Mouse (Mus musculus): ENCODE measurements at regions not wholly inside any gene's neighbourhood (a gene's known extent, or its start where the extent isn't known, plus 50 kb on each side); places are given as distances from the start of the nearest gene placed in this dataset.

DNA sequence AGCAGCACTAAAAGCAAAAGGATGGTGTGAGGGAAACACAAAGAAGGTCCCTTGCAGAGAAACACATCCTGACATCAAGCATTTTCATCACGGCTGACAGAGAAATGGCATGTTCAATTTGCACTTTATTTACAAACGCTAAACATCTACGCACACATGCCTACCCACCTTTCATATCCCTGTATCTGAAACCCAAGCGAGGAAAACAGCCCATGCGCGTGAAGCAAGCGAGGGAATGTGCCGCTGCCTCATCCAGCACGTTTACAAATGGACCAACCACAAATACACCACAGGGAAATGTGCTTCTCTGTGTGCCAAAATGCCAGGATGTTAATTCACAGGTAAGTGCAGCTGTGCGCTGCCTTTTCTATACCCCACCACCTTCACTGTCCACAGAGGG is 399.7 kb upstream of the Pou3f3 start:
- TF ChIP-seq POLR2A (IDR thresholded peaks at IDR 0.05; ENCODE audit: insufficient read depth, low read depth, low read length) (no peak), CTCF (IDR thresholded peaks at IDR 0.05) (no peak), EP300 (IDR thresholded peaks at IDR 0.05; ENCODE audit: insufficient read depth, low read depth, low read length) (no peak)
- no peak overlapping the region for H3K27ac ChIP-seq
- no peaks in the 10 kb centered on the region for H3K4me1 ChIP-seq (ENCODE audit: control insufficient read depth, insufficient read depth, low read length)
- 82% methylated on average over 10 of the region's 10 CpGs for WGBS
- H3K4me3 ChIP-seq = no peak overlapping the region
- no peak overlapping the region for H3K9ac ChIP-seq (ENCODE audit: low read depth, low read length)
- H3K79me2 ChIP-seq (replicated peaks; ENCODE audit: control insufficient read depth, insufficient read depth, low read length) = no peaks in the 10 kb centered on the region
- H3K36me3 ChIP-seq (ENCODE audit: control insufficient read depth, insufficient read depth, low read length) = no peaks in the 10 kb centered on the region
- intact Hi-C loops (cut with DNase I) = no loop called here
- no peaks in the 10 kb centered on the region for H3K27me3 ChIP-seq (ENCODE audit: control insufficient read depth, insufficient read depth, low read length)
- DNase-seq = no peak

GRCm38 (mm10) chr1:42309251-42309650 is 386.3 kb upstream of the Pou3f3 start:
- H3K4me1 ChIP-seq (ENCODE audit: control insufficient read depth, insufficient read depth, low read length) = no peaks in the 10 kb centered on the region
- TF ChIP-seq POLR2A (IDR thresholded peaks at IDR 0.05; ENCODE audit: insufficient read depth, low read depth, low read length) = no peak
- no peak for TF ChIP-seq CTCF (IDR thresholded peaks at IDR 0.05)
- no peak for TF ChIP-seq EP300 (IDR thresholded peaks at IDR 0.05; ENCODE audit: insufficient read depth, low read depth, low read length)
- no peak overlapping the region for H3K4me3 ChIP-seq
- H3K9ac ChIP-seq (ENCODE audit: low read depth, low read length) = no peak overlapping the region
- no peaks in the 10 kb centered on the region for H3K79me2 ChIP-seq (replicated peaks; ENCODE audit: control insufficient read depth, insufficient read depth, low read length)
- intact Hi-C loops (cut with DNase I) = no loop called here
- H3K27me3 ChIP-seq (ENCODE audit: control insufficient read depth, insufficient read depth, low read length) = no peaks in the 10 kb centered on the region
- WGBS = 88% methylated on average over 1 of the region's 1 CpGs
- DNase-seq = no peak
- H3K27ac ChIP-seq = no peak overlapping the region
- H3K36me3 ChIP-seq (ENCODE audit: control insufficient read depth, insufficient read depth, low read length) = no peaks in the 10 kb centered on the region

- H3K27me3 ChIP-seq (ENCODE audit: control insufficient read depth, insufficient read depth, low read length) = no peaks in the 10 kb centered on the region
- TF ChIP-seq CTCF (IDR thresholded peaks at IDR 0.05) (no peak), POLR2A (IDR thresholded peaks at IDR 0.05; ENCODE audit: insufficient read depth, low read depth, low read length) (no peak), EP300 (IDR thresholded peaks at IDR 0.05; ENCODE audit: insufficient read depth, low read depth, low read length) (no peak)
- H3K4me1 ChIP-seq (ENCODE audit: control insufficient read depth, insufficient read depth, low read length) = no peaks in the 10 kb centered on the region
- no peaks in the 10 kb centered on the region for H3K79me2 ChIP-seq (replicated peaks; ENCODE audit: control insufficient read depth, insufficient read depth, low read length)
- H3K36me3 ChIP-seq (ENCODE audit: control insufficient read depth, insufficient read depth, low read length) = no peaks in the 10 kb centered on the region
- 73% methylated on average over 4 of the region's 4 CpGs for WGBS
- intact Hi-C loops (cut with DNase I) = no loop called here
- no peak overlapping the region for H3K9ac ChIP-seq (ENCODE audit: low read depth, low read length)
- H3K27ac ChIP-seq = no peak overlapping the region
- no peak for DNase-seq
- H3K4me3 ChIP-seq = no peak overlapping the region
Measured at GRCm38 (mm10) chr1:42313494-42313893, 382.1 kb upstream of the Pou3f3 start.

DNA sequence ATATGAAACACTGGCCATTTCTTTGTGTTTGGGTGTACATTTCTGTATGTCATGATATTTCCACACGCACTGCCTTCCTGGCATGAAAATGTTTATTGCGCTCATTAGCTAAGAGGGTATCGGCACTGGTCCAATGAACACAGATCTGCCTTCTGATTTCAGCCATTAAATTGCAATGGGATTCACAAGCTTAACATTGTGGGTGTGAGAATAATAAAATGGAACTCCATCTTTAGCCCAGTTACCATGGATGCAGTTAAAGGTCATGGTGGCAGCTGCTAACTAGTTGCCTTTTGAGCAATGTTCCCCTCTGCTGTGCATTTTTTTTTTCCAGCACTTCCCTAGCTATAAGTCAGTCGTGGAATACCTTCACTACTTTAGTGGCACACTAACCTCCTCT is 343.7 kb upstream of the Pou3f3 start:
- intact Hi-C loops (cut with DNase I) = no loop called here
- TF ChIP-seq POLR2A (IDR thresholded peaks at IDR 0.05; ENCODE audit: insufficient read depth, low read depth, low read length) = no peak
- TF ChIP-seq EP300 (IDR thresholded peaks at IDR 0.05; ENCODE audit: insufficient read depth, low read depth, low read length) = no peak
- no peak for TF ChIP-seq CTCF (IDR thresholded peaks at IDR 0.05)
- Histone ChIP-seq H3K9ac (ENCODE audit: low read depth, low read length) (no peak overlapping the region), H3K4me1 (ENCODE audit: control insufficient read depth, insufficient read depth, low read length) (no peaks in the 10 kb centered on the region), H3K4me3 (no peak overlapping the region), H3K79me2 (replicated peaks; ENCODE audit: control insufficient read depth, insufficient read depth, low read length) (no peaks in the 10 kb centered on the region), H3K36me3 (ENCODE audit: control insufficient read depth, insufficient read depth, low read length) (no peaks in the 10 kb centered on the region), H3K27ac (no peak overlapping the region), H3K27me3 (ENCODE audit: control insufficient read depth, insufficient read depth, low read length) (no peaks in the 10 kb centered on the region)
- 82% methylated on average over 4 of the region's 4 CpGs for WGBS
- DNase-seq = no peak

- Histone ChIP-seq H3K79me2 (replicated peaks; ENCODE audit: control insufficient read depth, insufficient read depth, low read length) (no peaks in the 10 kb centered on the region), H3K4me1 (ENCODE audit: control insufficient read depth, insufficient read depth, low read length) (no peaks in the 10 kb centered on the region), H3K27ac (no peak overlapping the region), H3K9ac (ENCODE audit: low read depth, low read length) (no peak overlapping the region), H3K27me3 (ENCODE audit: control insufficient read depth, insufficient read depth, low read length) (no peaks in the 10 kb centered on the region), H3K36me3 (ENCODE audit: control insufficient read depth, insufficient read depth, low read length) (no peaks in the 10 kb centered on the region), H3K4me3 (no peak overlapping the region)
- no peak for DNase-seq
- 70% methylated on average over 13 of the region's 13 CpGs for WGBS
- intact Hi-C loops (cut with DNase I) = no loop called here
- TF ChIP-seq EP300 (IDR thresholded peaks at IDR 0.05; ENCODE audit: insufficient read depth, low read depth, low read length) (no peak), CTCF (IDR thresholded peaks at IDR 0.05) (no peak), POLR2A (IDR thresholded peaks at IDR 0.05; ENCODE audit: insufficient read depth, low read depth, low read length) (no peak)
Measured at GRCm38 (mm10) chr1:42352389-42352788, 343.2 kb upstream of the Pou3f3 start.

DNA sequence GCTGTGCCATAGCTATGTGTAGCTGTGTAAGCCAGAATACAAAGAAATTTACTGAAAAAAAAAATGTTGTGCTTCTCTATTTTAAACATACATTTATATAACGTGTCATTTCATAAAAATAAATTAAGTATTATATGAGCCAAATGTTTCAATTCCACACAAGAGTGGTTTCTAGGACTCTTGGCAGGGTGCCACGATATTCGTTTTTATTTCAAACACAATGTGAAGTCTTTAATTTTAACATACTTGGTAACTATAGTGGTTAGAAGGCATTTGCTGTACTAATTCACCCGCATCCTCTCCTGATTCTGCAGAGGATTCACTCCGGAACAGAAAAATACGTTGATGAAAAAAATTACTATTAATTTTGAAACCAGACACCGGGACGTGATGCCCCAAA is 342.5 kb upstream of the Pou3f3 start:
- Histone ChIP-seq H3K4me1 (ENCODE audit: control insufficient read depth, insufficient read depth, low read length) (no peaks in the 10 kb centered on the region), H3K27me3 (ENCODE audit: control insufficient read depth, insufficient read depth, low read length) (no peaks in the 10 kb centered on the region), H3K79me2 (replicated peaks; ENCODE audit: control insufficient read depth, insufficient read depth, low read length) (no peaks in the 10 kb centered on the region), H3K9ac (ENCODE audit: low read depth, low read length) (no peak overlapping the region), H3K27ac (no peak overlapping the region), H3K4me3 (no peak overlapping the region), H3K36me3 (ENCODE audit: control insufficient read depth, insufficient read depth, low read length) (no peaks in the 10 kb centered on the region)
- TF ChIP-seq CTCF (IDR thresholded peaks at IDR 0.05) (no peak), POLR2A (IDR thresholded peaks at IDR 0.05; ENCODE audit: insufficient read depth, low read depth, low read length) (no peak), EP300 (IDR thresholded peaks at IDR 0.05; ENCODE audit: insufficient read depth, low read depth, low read length) (no peak)
- 79% methylated on average over 8 of the region's 8 CpGs for WGBS
- intact Hi-C loops (cut with DNase I) = no loop called here
- DNase-seq = no peak

Data from heart, adult 2 months (tissue).